Mouse (Mus musculus) C2C12 (cell line): ENCODE data around the gene Gm3417. TPM values are rescaled to one million over a fixed set of nuclear protein-coding genes. Genes with fewer than 3 reads are reported as not detected.
"Not testable (repeated sequence)": the region's sequence is repeated elsewhere in the genome, so short reads cannot be mapped to it uniquely, and the experiment has no call there.

ENCODE experiments used
- H3K27me3 ChIP-seq: one replicate; pipeline ENCODE4 v1.6.1; 2011; ENCODE audit not compliant: control insufficient read depth, insufficient read depth, insufficient read length
- H3K36me3 ChIP-seq: one replicate; pipeline ENCODE4 v1.6.1; 2011; ENCODE audit not compliant: control insufficient read depth, insufficient read depth
- H3K4me3 ChIP-seq: one replicate; pipeline ENCODE4 v1.5.1; 2011; ENCODE audit warnings: mild to moderate bottlenecking, control low read depth; ENCODE audit not compliant: poor library complexity, insufficient read depth, severe bottlenecking
- H3K79me2 ChIP-seq: one replicate; pipeline ENCODE4 v1.6.1; 2011; ENCODE audit not compliant: control insufficient read depth, insufficient read depth
- H3K79me3 ChIP-seq: one replicate; pipeline ENCODE4 v1.6.1; 2011; ENCODE audit warnings: low read depth, control low read depth
- H3ac ChIP-seq: one replicate; pipeline ENCODE3; 2011; ENCODE audit warnings: low read depth; ENCODE audit not compliant: control insufficient read depth, insufficient read length
- CEBPB ChIP-seq: IDR thresholded peaks from one replicate; pipeline ENCODE4 v1.6.1; 2011; ENCODE audit warnings: low read depth, mild to moderate bottlenecking, control low read depth, moderate library complexity
- CTCF ChIP-seq: IDR thresholded peaks from one replicate; pipeline ENCODE4 v1.5.1; 2011; ENCODE audit not compliant: control insufficient read depth, insufficient read depth, insufficient read length
- FOSL1 ChIP-seq: IDR thresholded peaks from one replicate; pipeline ENCODE4 v1.8.0; 2011; ENCODE audit warnings: mild to moderate bottlenecking, low read length; ENCODE audit not compliant: poor library complexity, insufficient read depth, severe bottlenecking
- MAX ChIP-seq: IDR thresholded peaks from one replicate; pipeline ENCODE4 v1.6.1; 2011; ENCODE audit warnings: mild to moderate bottlenecking, control low read depth
- MYOD1 ChIP-seq: IDR thresholded peaks from one replicate; pipeline ENCODE4 v1.6.1; 2011; ENCODE audit warnings: low read depth; ENCODE audit not compliant: control insufficient read depth, insufficient read length
- MYOG ChIP-seq: IDR thresholded peaks from one replicate; pipeline ENCODE4 v1.6.1; 2011; ENCODE audit not compliant: control insufficient read depth, insufficient read length; ENCODE audit errors: extremely low read depth
- USF1 ChIP-seq: IDR thresholded peaks from one replicate; pipeline ENCODE4 v1.6.1; 2011; ENCODE audit warnings: low read depth, mild to moderate bottlenecking, control low read depth, moderate library complexity
- polyA plus RNA-seq: library from polyadenylated mRNA; unstranded; fragments of >200 nt; fragmentation: generic; extraction: Trizol; gene quantifications from one replicate; pipeline ENCODE4 v1.2.1, GENCODE M21; 2012; ENCODE audit warnings: missing spikeins

Gene Gm3417
- polyA plus RNA-seq, 1 experiment, result 0.41 TPM

DNA sequence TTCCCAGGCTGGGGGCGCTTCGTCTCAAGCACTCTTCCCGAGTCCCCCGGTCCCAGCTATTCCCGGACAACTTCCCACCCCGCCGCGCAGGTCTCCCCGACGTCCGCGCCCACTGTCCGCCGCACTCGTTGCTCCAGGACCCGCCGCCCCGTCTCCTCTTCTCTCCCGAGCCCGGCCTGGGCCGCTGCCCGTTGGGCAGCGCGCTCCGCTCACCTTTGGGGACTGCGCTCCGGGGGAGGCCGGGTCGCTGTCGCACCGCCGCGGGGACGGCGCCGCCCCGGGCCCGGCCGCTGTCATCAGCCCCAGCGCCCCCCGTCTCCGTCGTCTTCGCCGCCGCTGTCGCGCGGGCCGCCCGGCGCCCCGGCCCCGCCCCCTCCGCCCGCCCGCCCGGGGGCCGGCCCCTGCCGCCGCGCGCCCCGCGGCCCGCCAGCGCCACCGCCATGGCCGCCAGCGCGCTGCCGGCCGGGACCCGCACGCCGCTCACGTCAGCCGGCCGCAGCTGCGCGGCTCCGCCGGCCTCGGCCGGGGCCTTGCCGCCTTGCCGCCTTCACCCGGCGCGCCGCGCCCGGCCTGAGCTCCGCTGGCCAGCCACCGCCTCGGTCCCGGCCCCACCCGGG is 14.0 kb upstream of the Gm3417 start:
- H3K4me3 ChIP-seq, H3K79me2 ChIP-seq, H3K27me3 ChIP-seq, H3ac ChIP-seq, H3K79me3 ChIP-seq, H3K36me3 ChIP-seq: not testable (repeated sequence)

DNA sequence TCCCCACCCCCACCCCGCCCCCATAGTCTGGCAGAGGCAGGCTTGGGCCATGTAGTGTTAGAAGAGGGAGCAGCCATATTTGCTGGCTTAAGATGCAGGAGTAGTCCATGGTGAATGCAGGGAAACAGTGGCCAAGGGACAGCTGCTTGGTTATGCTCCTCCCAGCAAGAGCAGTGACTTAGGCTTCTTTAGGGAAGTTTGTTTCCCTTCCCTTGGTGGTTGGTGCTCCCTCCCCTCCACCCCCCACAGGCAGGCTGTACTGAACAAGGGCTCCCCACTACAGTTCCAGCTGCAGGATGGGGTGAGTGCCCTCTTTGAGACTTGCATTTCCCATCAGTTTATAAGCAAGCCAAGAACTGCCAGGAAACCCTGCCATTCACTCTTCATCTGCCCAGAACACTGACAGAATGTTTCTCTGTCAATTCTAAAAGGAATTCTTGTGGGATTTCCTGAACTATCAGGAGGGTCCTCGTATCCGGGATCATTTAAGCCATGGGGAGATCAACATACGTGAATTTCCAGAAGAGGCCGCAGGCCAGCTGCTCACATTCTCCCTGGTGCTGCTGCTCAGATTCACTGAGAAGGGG is 11.6 kb upstream of the Gm3417 start:
- H3K4me3 ChIP-seq, H3K79me3 ChIP-seq, H3K36me3 ChIP-seq, H3K79me2 ChIP-seq, H3K27me3 ChIP-seq, H3ac ChIP-seq: not testable (repeated sequence)

DNA sequence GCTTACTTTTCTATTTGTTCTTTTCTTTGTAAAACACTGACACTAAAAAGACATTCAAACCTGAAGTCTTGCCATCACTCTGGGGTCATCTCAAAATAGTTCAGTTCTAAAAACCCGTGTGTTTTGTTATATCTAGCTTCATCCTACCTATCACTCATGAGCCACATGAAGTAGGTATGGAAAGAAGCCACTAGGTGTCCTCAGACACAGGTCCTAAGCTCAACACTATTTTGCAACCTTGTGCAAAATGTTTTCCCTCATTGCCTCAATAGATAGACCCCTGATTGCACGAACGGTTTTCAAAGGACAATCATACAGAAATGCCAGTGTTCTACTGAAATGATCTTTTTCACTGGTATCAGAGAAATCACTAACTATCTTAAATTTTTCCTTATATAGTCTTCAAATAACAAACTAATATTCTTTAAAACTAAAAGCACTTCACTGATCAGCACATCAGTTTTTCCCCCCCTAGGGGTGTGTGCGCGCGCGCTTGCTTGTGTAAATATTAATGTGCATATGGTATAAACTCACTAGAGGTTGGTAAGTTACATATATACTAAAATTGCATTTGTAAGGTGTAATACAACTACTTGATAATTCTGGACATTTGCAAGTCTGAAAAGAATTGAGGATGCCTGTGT is 750 bp downstream of the Gm3417 start:
- H3K27me3 ChIP-seq, H3K36me3 ChIP-seq, H3K79me3 ChIP-seq, H3ac ChIP-seq, H3K79me2 ChIP-seq: not testable (repeated sequence)
- peak overlapping the region; percentile 18 for H3K4me3 ChIP-seq

DNA sequence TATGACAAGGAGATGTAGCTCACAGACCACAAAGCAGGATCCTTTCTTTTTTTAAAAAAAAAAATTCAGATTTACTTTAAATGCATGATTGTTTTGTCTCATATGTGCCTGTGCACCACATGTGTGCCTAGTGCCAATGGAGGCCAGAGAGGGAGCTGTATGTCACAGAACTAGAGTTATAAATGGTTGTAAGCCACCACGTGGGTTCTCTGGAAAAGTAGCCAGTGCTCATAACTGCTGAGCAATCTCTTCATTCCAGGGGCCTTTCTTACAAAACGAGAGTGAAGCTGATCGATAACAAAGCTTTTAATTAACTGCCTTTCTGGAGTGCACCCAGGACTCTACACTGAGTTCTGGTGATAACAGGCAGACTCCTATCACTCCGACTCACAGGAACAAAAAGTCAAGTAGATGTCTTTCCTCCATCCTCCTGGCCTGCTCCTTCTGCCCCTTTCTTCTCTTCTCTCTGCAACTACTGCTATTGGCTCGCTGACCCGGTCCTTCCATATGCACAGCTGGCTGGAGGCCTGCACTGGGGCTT is 10.1 kb downstream of the Gm3417 start:
- not testable (repeated sequence) for H3K36me3 ChIP-seq, H3ac ChIP-seq, H3K79me3 ChIP-seq, H3K4me3 ChIP-seq, H3K79me2 ChIP-seq, H3K27me3 ChIP-seq

DNA sequence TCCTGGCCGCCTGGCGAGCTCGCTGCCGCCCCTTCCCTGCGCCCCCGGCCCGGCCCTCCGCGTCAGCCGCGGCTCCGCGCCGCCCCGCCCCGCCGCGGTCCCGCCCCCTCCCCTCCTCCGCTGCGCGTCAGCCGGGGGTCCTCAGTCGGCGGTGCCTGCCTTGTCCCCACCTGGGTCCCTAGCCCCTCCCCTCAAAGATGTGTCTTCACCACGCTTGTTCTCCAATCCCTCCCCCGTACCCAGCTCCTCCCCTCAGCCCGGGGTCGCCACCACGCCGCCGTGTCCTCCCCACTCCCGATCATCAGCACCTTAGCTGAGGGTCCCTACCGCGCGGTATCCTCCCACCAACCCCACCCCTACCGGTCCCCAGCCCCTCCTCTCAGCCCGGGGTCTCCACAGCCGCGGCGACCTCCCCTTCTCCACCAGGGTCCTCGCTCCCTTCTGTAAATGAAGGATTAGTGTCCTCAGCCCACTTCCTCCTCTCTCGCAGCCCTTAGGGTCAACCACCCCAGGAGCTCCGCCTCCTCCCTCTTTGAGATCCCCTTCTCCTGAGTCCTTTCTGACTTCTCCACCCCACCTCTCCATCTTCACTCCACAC is 16.9 kb downstream of the Gm3417 start:
- Histone ChIP-seq H3K79me3 (peaks cover 25% of the 10 kb centered on the region), H3K36me3 (peaks cover 22% of the 10 kb centered on the region), H3K79me2 (peaks cover 41% of the 10 kb centered on the region)
- H3K27me3 ChIP-seq, H3ac ChIP-seq, H3K4me3 ChIP-seq: not testable (repeated sequence)

DNA sequence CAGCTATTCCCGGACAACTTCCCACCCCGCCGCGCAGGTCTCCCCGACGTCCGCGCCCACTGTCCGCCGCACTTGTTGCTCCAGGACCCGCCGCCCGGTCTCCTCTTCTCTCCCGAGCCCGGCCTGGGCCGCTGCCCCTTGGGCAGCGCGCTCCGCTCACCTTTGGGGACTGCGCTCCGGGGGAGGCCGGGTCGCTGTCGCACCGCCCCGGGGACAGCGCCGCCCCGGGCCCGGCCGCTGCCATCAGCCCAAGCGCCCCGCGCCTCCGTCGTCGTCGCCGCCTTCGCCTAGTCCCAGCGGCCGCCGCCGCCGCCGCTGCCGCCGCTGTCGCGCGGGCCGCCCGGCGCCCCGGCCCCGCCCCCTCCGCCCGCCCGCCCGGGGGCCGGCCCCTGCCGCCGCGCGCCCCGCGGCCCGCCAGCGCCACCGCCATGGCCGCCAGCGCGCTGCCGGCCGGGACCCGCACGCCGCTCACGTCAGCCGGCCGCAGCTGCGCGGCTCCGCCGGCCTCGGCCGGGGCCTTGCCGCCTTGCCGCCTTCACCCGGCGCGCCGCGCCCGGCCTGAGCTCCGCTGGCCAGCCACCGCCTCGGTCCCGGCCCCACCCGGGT is 17.5 kb downstream of the Gm3417 start, which contains the start of gene Phf10:
Gene Phf10, minus strand, starts transcription at position 323 of the 606 bp plus-strand sequence.
- peaks cover 28% of the 10 kb centered on the region for H3K36me3 ChIP-seq
- not testable (repeated sequence) for H3K27me3 ChIP-seq
- H3K79me2 ChIP-seq, result peaks cover 47% of the 10 kb centered on the region
- peak within 1 kb of the TSS; percentile 55 for H3K4me3 ChIP-seq
- peaks cover 30% of the 10 kb centered on the region for H3K79me3 ChIP-seq
- peak within 1 kb of the TSS; percentile 93 for H3ac ChIP-seq

DNA sequence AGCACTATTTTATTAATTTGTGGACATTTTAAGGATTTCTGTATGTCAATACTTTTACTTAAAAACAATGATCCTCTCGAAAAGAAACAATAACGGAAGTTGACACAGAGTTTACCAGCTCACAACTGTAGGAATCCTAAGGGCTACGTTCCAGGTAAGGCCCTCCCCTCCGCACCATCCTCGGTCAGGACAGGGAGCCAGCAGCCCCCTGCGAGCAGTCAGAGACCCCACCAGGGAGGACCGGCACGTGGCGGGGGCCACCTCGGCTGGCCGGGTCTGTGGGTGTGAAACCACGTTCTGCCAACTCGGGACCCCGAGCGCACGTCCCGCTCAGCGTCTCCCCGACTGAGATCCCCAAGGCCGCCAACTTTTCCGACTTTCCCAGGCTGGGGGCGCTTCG is 18.1 kb downstream of the Gm3417 start:
- H3K79me3 ChIP-seq, result peaks cover 30% of the 10 kb centered on the region
- peak overlapping the region; percentile 71 for H3ac ChIP-seq
- TF ChIP-seq MAX, result no peak
- no peak for TF ChIP-seq MYOD1
- TF ChIP-seq USF1, result no peak
- TF ChIP-seq CEBPB, result no peak
- TF ChIP-seq FOSL1, result no peak
- no peak for TF ChIP-seq CTCF
- TF ChIP-seq MYOG, result no peak
- H3K36me3 ChIP-seq, result peaks cover 29% of the 10 kb centered on the region
- no peaks in the 10 kb centered on the region for H3K27me3 ChIP-seq
- peaks cover 52% of the 10 kb centered on the region for H3K79me2 ChIP-seq
- peak overlapping the region; percentile 55 for H3K4me3 ChIP-seq
